Mouse (Mus musculus): ENCODE data around the gene Gins2.

- TF ChIP-seq CTCF (IDR thresholded peaks at IDR 0.05; ENCODE audit: low read depth) (peak; percentile 68), EP300 (IDR thresholded peaks at IDR 0.05; ENCODE audit: low read depth) (no peak)
Observed at GRCm38 (mm10) chr8:120594571-120594970, 5.5 kb upstream of the Gins2 start.
